Mouse (Mus musculus) kidney, adult 18-20 months (tissue): ENCODE measurements around the gene Bco1.

Source experiments
- DNase-seq: peaks from one replicate; pipeline ENCODE4 v3.0.0; 2021

Gene Bco1

GRCm38 (mm10) chr8:117095647-117096046 lies at the start of gene Bco1:
Bco1 (plus strand) TSS chr8:117095854.
- peak; percentile 54 for DNase-seq

- no peak for DNase-seq
Measured at GRCm38 (mm10) chr8:117049444-117049843, 46.2 kb upstream of the Bco1 start.

DNA sequence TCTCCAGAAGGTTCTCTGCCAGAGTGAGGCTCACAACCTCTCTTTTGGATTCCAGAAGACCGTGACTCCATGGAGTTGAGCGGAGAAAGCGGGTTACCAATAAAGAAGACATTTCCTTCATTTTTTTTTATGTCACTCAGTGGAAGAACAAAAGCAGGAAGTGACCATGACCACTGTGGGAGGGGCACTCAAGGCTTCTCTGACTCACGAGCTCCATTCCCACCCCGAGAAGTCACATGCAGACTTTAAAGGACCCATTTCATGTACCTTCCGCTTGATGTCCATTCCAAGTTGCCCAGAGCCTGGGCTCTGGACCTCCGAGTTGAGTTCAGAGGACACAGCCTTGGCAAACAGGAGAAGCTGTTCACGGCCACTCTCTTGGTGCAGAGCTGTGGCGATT lies 44.9 kb upstream of the Bco1 start:
- no peak for DNase-seq

DNA sequence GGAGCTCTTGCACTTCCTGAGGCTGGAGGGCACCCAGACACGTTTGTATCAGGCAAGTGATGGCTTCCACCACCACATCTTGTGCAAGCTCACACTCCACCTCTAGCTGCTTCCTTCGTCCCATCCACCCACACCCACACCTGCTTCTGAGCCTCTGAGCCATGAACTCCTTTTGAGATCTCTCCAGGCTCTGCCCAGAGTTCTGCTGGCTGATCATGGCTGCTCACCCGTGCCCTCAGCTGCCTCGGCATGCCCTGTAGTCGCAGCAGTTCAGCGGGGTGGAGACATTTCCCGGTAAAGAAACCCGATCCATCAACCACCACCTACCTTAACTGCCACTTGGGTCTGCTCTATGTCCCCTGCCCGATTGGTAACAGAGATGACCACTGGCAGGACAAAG lies 44.3 kb upstream of the Bco1 start:
- DNase-seq: no peak

- peak; percentile 37 for DNase-seq
Measured at GRCm38 (mm10) chr8:117053135-117054079, 42.2 kb upstream of the Bco1 start.

- DNase-seq: no peak
Measured at GRCm38 (mm10) chr8:117054146-117054545, 41.5 kb upstream of the Bco1 start.

DNA sequence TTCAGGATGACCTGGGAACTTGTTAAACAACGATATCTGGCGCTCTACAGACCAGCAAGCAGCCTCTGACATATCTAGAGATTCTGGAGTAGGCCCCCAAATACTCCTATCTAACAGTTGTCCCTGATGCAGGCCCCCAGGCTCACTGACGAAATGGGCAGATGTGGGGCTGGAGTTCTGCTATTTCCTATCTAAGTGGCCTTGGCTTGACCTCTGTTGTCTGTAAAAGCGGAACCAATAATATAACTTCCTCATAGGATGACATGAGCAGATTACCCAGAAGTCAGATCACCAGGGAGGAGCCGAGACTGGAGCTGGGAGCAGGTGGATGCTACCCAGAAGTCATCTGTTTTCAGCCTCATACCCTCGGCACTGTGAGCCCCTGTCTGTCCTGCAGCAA lies 40.6 kb upstream of the Bco1 start:
- no peak for DNase-seq

DNA sequence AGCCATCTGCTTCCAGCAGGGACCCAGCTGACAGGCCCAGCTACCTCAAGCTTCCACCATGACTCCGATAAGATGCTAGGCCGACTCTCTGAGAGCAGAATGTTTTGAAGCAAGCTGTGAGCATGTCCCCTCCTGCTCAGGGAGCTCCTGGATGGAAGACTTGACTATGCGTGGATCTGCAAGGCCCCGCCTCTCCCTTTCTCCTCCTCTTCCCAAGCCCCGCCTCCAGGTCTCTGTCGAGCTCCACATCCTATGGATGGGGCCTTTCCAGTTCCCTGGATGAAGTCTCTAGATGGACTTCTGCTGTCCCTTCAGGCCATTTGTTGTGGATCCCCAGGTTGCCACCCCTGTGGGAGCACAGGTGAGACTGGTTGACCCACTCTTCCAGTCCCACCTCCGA lies 36.6 kb upstream of the Bco1 start:
- no peak for DNase-seq

- DNase-seq: peak; percentile 10
Measured at GRCm38 (mm10) chr8:117060306-117060705, 35.3 kb upstream of the Bco1 start.

- DNase-seq: no peak
Measured at GRCm38 (mm10) chr8:117061180-117061880, 34.3 kb upstream of the Bco1 start.

- no peak for DNase-seq
Measured at GRCm38 (mm10) chr8:117066955-117067354, 28.7 kb upstream of the Bco1 start.

DNA sequence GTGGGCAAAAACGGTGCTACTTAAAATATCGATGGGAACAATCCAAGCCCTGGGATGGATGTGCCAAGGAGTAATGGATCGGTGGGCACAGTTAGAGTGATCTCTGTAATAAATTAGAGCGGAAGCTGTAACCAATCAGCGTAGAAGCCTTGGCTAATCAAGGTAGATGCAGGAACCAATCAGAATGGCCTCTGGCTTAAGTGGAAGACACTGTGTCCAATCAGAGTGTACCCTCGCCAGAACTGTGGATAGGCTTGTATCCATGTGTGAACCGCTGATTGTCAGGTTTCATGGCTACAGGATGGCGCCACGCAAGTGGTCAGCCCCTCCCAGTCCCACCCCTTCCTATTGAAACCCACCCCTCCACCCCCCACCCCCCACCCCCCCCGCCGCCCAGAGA lies 28.3 kb upstream of the Bco1 start:
- no peak for DNase-seq

- DNase-seq: no peak
Measured at GRCm38 (mm10) chr8:117068294-117068693, 27.4 kb upstream of the Bco1 start.

DNA sequence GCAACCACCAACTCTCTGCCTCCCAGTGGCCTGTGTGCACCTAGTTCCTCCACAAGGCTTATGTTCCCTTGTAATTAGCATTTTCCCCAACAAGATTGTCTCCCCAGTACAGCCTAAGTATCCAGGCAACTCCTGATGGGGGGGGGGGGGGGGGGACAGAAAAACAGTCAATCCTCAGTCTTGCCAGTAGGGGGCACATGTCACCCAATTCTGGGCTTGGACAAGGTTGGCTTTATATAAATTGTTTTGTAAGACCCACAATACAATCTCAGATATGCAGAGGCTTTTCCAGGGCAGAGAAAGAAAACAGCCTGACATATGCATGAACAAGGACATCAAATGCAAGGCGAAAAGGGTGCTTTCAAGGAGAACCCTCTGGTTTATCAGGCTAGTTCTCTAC lies 25.9 kb upstream of the Bco1 start:
- DNase-seq: peak; percentile 8

- DNase-seq: no peak
Measured at GRCm38 (mm10) chr8:117074350-117075182, 21.1 kb upstream of the Bco1 start.

DNA sequence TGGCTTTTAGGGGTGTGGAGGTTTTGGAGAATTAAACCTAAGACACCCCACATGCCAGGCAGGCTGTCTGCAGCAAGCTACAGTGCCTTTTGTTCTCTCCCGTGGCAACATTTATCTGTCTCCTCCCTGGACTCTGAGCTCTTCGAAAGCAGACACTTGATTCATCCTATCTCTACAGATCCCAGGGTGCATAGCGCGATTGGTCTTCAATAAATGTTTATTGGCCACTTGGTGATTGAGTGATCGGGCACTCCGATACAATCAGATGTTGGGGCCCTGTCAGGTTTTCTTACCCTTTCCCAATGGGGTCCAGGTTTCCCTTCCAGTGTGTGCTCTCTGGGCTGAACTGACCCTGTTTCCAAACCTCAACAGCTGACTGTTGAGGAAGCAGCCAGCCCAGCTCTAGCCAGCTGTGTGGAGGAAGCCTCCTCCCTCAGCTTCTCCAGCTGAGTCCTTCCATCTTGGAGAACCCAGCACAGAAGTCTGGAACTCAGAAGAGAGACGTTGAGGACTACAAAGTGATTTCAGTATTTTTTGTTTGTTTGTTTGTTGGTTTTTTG lies 17.2 kb upstream of the Bco1 start:
- DNase-seq: no peak

- no peak for DNase-seq
Measured at GRCm38 (mm10) chr8:117079652-117080051, 16.0 kb upstream of the Bco1 start.

DNA sequence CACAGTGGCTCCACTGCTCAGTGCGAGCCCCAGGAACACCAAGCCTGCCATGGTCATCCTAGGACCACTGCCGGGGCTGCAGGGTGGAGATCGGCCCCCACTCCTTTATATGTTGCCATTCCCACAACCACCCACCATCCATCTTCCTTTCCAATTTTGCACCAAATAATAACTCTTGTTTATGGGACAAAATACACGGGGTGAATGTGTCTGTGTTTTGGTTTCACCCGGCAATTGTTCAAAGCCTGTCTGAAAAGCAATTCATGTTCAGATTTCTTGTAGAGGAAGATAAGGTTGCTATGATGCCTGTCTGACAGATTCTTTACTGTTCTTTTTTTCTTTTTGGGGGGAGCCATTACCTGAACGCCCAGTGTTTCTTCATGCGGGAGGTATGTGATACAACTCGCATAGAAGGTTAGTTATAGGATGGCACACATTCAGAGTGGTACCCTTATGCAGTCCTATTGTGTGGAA lies 13.2 kb upstream of the Bco1 start, which contains the start of gene Pkd1l2:
Gene Pkd1l2, minus strand, starts transcription at position 51 of the 474 bp plus-strand sequence.
- no peak for DNase-seq

GRCm38 (mm10) chr8:117082947-117083559 lies 12.6 kb upstream of the Bco1 start:
- no peak for DNase-seq

DNA sequence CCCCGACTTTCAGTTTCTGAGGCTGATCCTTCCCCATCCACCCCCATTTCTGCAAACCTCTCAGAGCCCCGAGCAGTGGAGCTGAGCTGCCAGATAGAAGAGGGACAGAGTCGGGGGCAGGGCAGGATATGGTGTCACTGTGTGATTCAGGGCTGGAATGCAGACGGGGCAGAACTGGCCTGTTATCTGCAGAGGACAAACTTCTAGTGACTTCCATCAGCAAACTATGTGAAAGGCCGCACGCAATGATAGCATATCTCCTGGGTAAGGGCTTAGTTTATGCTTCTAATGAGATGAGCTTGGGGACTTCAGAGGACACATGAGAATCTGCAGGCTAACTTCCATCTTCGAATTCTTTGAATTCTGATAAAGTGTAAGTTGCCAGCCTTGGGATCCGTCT lies 10.1 kb upstream of the Bco1 start:
- DNase-seq: no peak

DNA sequence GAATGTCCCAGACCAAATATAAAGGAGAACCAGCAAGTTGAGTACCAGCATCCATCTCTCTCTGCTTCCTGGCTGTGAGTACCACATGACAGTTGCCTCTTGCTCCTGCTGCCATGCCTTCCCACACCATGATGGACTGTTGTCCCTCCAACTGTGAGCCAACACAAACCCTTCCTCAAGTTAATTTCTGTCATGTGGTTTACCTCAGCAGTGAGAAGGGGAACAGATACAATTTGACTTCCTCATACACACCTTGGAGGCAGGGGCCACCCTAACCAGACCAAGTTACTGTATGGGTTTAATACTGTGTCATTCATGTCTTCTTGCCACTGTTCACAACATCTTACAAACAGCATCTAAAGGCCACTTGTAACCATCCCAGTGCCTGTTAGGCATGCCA lies 8.6 kb upstream of the Bco1 start:
- DNase-seq: no peak

DNA sequence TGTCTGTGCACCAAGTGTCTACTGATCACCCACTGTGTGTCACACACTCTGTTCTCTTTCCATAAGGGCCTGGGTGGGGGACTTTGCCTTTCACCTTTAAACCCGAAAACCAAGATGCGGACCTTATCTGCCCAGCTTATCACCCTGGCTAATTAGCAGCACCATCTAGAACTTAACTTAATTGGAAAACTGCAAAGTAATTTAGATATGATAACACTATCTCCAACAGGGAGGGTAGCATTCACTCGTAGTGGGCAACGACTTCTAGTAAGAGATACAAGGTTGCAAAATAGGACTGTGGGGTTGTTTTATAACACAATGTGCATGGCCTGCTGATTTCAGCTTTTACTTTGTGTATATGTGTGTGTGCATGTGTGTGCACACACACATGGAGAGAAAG lies 5.9 kb upstream of the Bco1 start:
- no peak for DNase-seq
